Mouse (Mus musculus): ENCODE measurements at regions not wholly inside any gene's neighbourhood (a gene's known extent, or its start where the extent isn't known, plus 50 kb on each side); places are given as distances from the start of the nearest gene placed in this dataset.

DNA sequence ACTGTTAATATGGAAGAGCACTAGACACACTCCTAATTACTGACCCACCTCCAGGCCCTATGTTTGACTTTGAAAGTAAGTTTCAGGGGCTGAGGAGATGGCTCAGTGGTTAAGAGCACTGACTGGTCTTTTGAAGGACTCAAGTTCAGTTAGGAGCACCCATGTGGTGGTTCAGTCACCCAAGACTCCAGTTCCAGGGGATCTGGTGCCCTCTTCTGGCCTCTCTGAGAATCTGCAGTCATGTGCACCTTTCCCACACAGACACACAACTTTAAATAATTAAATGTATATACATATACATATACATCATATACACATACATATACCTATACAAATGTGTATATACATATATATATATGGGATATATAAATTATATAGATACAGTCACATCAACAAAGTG, 91.5 kb upstream of the Mvb12b start:
- no peak for ATAC-seq (replicated peaks)
- Histone ChIP-seq H3K9ac (replicated peaks) (no peak overlapping the region), H3K4me2 (replicated peaks) (no peak overlapping the region), H3K27me3 (no peaks in the 10 kb centered on the region), H3K27ac (replicated peaks) (no peak overlapping the region), H3K9me3 (no peaks in the 10 kb centered on the region), H3K4me1 (peaks cover 21% of the 10 kb centered on the region), H3K4me3 (no peak overlapping the region), H3K36me3 (no peaks in the 10 kb centered on the region)

DNA sequence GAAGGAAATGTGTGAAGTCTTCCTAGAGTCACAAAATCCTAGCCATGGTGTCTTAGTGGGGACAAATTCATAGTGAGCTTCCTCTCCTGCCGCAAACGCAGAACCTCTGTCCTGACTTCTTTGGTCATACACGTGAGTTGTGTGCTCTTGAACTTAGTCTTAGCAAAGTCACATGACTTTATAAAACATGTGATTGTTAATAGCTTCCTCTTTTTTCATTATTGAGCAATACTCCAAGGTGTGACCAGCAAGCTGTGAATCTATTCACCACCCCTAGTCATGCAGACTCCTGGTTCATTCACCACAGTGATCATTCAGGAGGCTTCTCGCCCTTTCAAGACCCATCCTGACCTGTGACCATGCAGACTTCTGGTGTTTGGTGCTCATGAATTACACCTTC, 90.8 kb upstream of the Mvb12b start:
- Histone ChIP-seq H3K4me2 (replicated peaks) (no peak overlapping the region), H3K27me3 (no peaks in the 10 kb centered on the region), H3K9ac (replicated peaks) (no peak overlapping the region), H3K4me1 (peaks cover 21% of the 10 kb centered on the region), H3K9me3 (no peaks in the 10 kb centered on the region), H3K4me3 (no peak overlapping the region), H3K27ac (replicated peaks) (no peak overlapping the region), H3K36me3 (no peaks in the 10 kb centered on the region)
- 88% methylated on average over 4 of the region's 4 CpGs for WGBS
- no peak for ATAC-seq (replicated peaks)

DNA sequence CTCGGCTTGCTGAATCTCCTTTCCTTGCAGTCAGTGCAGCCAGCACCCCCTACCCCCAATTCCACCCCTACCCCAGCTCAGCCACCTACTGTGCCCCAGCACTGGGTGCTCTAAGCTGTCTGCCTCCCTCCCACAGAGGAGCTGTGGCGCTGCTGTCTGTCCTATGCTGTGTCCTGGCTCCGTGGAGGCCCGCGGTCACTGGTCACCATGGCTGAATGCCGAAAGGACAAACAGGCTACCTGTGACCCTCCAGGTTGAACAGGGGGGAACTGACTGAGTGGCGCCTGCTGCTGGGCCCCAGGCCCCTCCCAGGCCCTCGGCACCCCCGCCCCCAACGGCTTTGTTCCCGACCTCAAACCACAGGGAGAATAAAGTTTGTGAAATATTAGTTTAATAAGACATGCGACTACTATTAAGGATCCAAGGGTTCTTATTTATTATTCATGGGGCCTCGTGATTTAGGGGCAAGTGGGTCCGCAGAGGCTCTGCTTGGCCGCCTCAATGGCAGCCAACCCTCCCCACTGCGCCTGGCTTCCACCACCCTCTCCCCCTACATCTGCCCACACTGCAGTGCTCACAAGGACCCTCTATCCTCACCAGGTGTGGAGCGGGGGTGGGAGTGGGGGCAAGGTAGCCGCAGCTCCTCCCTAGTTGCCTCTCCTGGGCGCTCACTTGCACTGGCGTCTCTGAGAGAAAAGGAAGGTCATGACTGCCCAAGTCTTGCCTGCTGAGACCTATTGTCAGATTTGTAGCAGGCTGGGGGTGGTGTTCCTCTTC, 90.0 kb upstream of the Mvb12b start:
- 77% methylated on average over 20 of the region's 20 CpGs for WGBS
- H3K9ac ChIP-seq (replicated peaks), result no peak overlapping the region
- ATAC-seq (replicated peaks), result no peak

DNA sequence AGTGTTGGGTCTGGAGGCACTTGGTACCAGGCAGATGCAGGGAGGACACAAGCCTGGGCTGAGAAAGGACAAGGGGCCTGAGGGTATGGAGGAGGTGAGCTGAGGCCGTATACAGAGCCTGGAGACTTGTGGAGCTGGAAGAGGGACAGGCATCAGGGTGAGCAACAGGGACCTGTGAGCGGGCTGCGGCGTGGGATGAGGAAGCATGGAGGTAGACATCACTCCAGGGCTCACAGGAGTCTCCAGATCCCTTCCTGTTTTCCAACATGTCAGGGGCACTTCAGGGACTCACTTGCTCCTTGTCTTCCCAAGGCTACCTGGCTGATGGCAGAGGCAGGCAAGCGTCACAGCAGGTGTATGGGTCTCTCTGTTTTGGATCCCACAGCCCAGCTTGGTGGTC, 89.4 kb upstream of the Mvb12b start:
- no peak for ATAC-seq (replicated peaks)
- Histone ChIP-seq H3K27me3 (no peaks in the 10 kb centered on the region), H3K9ac (replicated peaks) (no peak overlapping the region), H3K4me2 (replicated peaks) (no peak overlapping the region), H3K36me3 (no peaks in the 10 kb centered on the region), H3K9me3 (no peaks in the 10 kb centered on the region), H3K27ac (replicated peaks) (no peak overlapping the region), H3K4me3 (no peak overlapping the region), H3K4me1 (peaks cover 14% of the 10 kb centered on the region)
- WGBS, result 94% methylated on average over 5 of the region's 5 CpGs

More for the DNA sequence above, 90.0 kb upstream of the Mvb12b start:
- H3K36me3 ChIP-seq, result no peaks in the 10 kb centered on the region
- peaks cover 14% of the 10 kb centered on the region for H3K4me1 ChIP-seq
- no peak overlapping the region for H3K27ac ChIP-seq (replicated peaks)
- no peak overlapping the region for H3K4me3 ChIP-seq
- no peaks in the 10 kb centered on the region for H3K27me3 ChIP-seq
- no peak overlapping the region for H3K4me2 ChIP-seq (replicated peaks)
- no peaks in the 10 kb centered on the region for H3K9me3 ChIP-seq

DNA sequence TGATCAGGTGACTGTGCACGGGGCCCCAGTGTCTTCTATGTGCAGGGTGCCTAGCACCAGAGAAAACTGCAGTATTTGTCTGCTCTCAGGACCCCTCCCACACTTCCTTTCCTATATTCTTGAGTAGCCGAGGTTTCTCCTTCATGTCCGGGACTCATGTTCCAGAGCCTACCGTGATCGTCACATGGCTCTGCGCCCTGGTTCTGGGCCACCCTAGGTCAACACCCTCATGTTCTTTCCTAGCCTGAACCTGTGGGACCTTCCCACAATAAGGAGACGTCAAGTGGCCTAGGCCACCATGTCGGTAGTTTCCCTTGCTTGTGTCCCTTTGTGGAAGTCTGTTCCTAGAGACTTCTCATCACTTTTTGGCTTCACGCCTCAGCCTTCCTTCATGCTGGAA, 88.4 kb upstream of the Mvb12b start:
- H3K4me1 ChIP-seq, result peaks cover 14% of the 10 kb centered on the region
- ATAC-seq (replicated peaks), result no peak
- no peak overlapping the region for H3K4me3 ChIP-seq
- no peak overlapping the region for H3K4me2 ChIP-seq (replicated peaks)
- H3K27ac ChIP-seq (replicated peaks), result no peak overlapping the region
- no peak overlapping the region for H3K9ac ChIP-seq (replicated peaks)
- H3K36me3 ChIP-seq, result no peaks in the 10 kb centered on the region
- no peaks in the 10 kb centered on the region for H3K27me3 ChIP-seq
- H3K9me3 ChIP-seq, result no peaks in the 10 kb centered on the region
- 88% methylated on average over 9 of the region's 9 CpGs for WGBS

DNA sequence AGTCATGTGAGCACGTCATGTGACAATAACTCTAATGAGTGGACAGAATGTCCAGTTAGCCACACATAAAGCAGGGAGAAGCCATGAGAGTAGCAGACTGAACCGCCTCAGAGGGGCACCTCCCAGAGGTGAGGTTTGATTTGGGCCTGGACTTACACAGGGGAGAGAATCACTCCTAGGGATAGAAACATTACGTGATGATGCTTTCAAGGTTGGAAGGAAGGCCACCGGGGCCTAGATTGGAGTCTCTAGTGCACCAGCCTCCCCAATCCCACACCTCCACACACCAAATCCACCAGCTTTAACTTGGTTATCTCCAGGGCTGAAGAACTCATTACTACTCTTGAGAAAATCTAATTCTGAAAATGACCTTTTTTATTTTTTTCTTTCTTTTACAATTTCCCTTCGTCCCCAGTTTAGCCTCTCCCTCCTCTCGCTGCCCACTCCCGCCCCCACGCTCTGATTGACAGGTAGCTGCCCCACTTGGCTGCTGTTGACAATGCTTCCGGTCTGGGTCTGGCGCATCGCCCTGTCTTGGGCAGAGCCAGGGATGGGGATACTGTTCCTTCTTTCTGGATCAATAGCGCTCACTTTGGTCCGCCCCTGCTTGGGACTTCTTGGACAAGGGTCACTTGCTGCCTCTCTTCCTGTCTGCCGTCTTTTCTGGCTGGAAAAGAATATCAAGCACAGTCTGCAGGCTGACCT, 87.8 kb upstream of the Mvb12b start:
- H3K4me2 ChIP-seq (replicated peaks), result no peak overlapping the region
- H3K27ac ChIP-seq (replicated peaks), result no peak overlapping the region
- no peak for ATAC-seq (replicated peaks)
- no peak overlapping the region for H3K9ac ChIP-seq (replicated peaks)
- no peaks in the 10 kb centered on the region for H3K36me3 ChIP-seq
- H3K27me3 ChIP-seq, result no peaks in the 10 kb centered on the region
- peaks cover 14% of the 10 kb centered on the region for H3K4me1 ChIP-seq
- H3K4me3 ChIP-seq, result no peak overlapping the region
- 77% methylated on average over 14 of the region's 14 CpGs for WGBS
- no peaks in the 10 kb centered on the region for H3K9me3 ChIP-seq

DNA sequence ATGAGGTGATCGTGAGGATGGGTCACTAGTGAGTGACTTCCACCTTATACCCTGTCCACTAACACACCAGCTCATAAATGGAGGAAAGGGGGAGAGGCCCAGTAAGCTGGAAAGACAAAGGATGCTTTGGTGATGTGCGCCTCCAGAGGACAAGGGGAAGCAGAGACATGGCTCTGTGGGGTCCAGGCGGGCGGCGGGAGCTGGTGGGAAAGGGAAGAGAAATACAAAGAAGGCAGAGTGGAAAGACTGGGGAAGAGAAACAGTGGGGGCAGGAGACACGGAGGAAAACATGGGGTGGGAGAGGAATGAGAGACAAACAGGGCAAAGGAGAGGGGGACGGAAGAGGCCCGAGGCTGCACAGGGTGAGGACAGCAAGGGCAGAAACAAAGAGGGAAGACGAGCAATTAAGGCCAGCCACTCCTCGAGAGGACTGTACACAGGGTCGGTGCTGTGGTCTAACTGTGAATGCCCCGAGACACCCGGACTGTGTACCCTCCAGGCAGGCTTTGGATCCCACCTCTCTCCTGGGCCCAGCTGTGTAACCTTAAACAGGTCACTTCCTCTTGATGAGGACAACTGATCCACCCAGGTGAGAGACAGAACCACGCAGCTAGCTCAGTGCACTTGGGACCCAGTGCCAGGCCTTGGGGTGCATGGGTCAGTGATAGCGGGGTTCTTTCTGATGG, 87.1 kb upstream of the Mvb12b start:
- WGBS, result 56% methylated on average over 15 of the region's 15 CpGs
- no peaks in the 10 kb centered on the region for H3K9me3 ChIP-seq
- no peak overlapping the region for H3K27ac ChIP-seq (replicated peaks)
- H3K4me1 ChIP-seq, result peaks cover 14% of the 10 kb centered on the region
- ATAC-seq (replicated peaks), result no peak
- H3K27me3 ChIP-seq, result no peaks in the 10 kb centered on the region
- H3K4me2 ChIP-seq (replicated peaks), result no peak overlapping the region
- H3K36me3 ChIP-seq, result no peaks in the 10 kb centered on the region
- H3K9ac ChIP-seq (replicated peaks), result no peak overlapping the region
- no peak overlapping the region for H3K4me3 ChIP-seq

DNA sequence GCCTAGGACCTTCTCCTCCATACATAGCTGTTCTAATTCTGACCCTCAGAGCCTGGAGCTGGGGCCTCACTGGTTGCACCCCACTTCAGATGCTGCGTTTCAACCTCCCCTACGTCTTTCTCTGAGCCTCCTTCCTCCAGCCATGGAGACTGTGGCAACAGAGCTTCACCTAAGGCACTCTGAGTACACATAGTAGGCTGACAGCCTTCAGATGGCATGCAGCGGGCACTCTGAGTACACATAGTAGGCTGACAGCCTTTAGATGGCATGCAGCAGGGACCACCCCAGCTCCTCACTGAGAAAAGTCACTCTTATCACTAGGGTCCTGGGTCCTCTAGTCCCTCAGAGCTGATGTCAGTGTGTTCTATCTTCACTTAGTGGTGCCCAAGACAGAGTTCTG, 86.3 kb upstream of the Mvb12b start:
- no peaks in the 10 kb centered on the region for H3K9me3 ChIP-seq
- H3K27ac ChIP-seq (replicated peaks), result peak overlapping the region; percentile 16
- 87% methylated on average over 3 of the region's 3 CpGs for WGBS
- H3K36me3 ChIP-seq, result no peaks in the 10 kb centered on the region
- H3K4me1 ChIP-seq, result peaks cover 14% of the 10 kb centered on the region
- ATAC-seq (replicated peaks), result no peak
- no peaks in the 10 kb centered on the region for H3K27me3 ChIP-seq
- H3K4me3 ChIP-seq, result no peak overlapping the region
- H3K4me2 ChIP-seq (replicated peaks), result no peak overlapping the region
- H3K9ac ChIP-seq (replicated peaks), result no peak overlapping the region

DNA sequence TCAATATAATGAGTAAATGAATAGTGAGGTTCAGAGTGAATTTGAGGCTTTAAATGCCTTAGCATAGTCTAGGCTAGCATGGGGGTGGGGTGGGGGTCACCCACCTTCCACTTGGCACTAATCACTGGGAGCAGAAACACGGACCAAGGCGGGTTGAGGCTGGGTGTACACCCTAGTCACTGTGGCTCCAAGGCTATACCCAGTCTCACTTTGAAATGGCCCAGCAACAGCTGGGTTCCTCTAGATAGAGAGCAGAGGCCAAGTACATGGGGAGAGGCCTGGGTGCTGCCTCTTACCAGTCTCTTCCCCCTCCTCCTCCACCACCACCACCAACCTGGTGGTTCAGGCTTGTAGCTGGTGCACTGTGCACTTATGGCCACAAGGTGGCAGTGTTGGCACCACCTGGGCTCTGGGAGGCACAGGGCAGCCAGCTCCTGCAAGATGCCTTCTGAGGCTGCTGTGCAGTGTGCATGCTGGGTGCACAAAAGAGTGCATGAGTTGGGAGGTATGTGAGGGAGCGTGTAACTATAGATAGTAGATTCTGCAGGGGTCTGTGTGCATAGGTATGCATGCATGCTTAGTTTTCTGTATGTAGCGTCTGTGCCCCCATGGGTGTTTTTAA, 85.6 kb upstream of the Mvb12b start:
- Histone ChIP-seq H3K27ac (replicated peaks) (peak overlapping the region; percentile 16), H3K36me3 (no peaks in the 10 kb centered on the region), H3K27me3 (no peaks in the 10 kb centered on the region), H3K9me3 (no peaks in the 10 kb centered on the region), H3K4me1 (peaks cover 14% of the 10 kb centered on the region), H3K9ac (replicated peaks) (no peak overlapping the region), H3K4me2 (replicated peaks) (no peak overlapping the region), H3K4me3 (no peak overlapping the region)
- WGBS, result 68% methylated on average over 4 of the region's 4 CpGs
- peak; percentile 82 for ATAC-seq (replicated peaks)

DNA sequence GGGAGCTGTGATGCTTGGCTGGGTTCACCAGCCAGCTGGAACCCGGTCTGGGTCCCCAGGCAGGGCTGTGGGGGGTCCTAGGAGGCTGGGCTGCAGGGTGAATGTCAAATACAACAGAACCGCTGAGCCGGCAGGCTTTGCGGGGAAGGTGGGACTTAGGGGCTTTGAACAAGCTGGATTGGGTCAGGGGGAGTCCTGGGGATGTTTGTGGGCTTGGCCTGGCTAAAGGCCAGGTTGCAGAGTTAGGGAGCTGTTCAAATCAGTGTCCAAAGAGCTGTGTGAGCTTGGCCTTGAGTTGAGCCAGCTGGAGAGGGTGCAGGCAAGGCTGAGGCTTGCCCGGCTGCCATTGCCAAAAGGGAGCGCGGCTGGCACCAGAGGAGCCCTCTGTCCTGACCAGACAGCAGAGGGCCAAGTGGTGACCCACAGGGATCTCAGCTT, 79.3 kb upstream of the Mvb12b start:
- Histone ChIP-seq H3K27ac (replicated peaks) (peak overlapping the region; percentile 90), H3K4me2 (replicated peaks) (peak overlapping the region; percentile 35), H3K27me3 (no peaks in the 10 kb centered on the region), H3K4me3 (peak overlapping the region; percentile 15; the same call in 1 of the 2 replicates), H3K9me3 (no peaks in the 10 kb centered on the region), H3K36me3 (no peaks in the 10 kb centered on the region), H3K4me1 (peaks cover 50% of the 10 kb centered on the region), H3K9ac (replicated peaks) (no peak overlapping the region)
- peak; percentile 76 for ATAC-seq (replicated peaks)
- 17% methylated on average over 7 of the region's 7 CpGs for WGBS

DNA sequence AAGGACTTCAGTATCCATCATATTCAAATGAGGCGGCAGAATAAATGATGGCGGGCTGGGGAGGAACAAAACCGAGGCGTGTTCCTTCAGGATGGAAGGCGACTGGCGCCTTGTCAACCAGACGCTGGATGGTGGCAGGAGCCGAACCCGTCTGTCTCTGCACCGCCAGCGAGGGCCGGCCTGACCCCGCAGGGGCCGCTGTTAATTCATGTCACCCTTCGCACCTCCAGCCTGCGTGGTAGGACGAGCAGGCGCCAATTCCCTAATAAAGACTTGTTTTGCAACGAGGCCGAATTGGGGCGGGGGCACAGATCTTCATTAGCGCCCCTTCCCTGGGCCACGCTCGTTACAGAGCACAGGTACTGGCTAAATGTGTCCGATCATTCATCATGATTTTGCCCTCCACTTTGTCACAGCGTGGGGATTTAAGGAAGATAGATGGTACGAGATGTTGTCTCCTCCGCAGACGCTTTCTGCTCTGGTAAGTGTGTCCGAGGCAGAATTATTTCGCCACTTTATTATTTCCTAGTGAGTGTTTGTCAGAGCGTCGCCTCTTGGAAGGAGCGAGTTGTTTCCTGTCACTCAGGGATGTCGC, 78.7 kb upstream of the Mvb12b start:
- peaks cover 55% of the 10 kb centered on the region for H3K4me1 ChIP-seq
- H3K4me3 ChIP-seq, result peak overlapping the region; percentile 15
- ATAC-seq (replicated peaks), result peak; percentile 49
- H3K36me3 ChIP-seq, result no peaks in the 10 kb centered on the region
- H3K9me3 ChIP-seq, result no peaks in the 10 kb centered on the region
- H3K27me3 ChIP-seq, result no peaks in the 10 kb centered on the region
- peak overlapping the region; percentile 35 for H3K4me2 ChIP-seq (replicated peaks)
- peak overlapping the region; percentile 23; the same call in 1 of the 2 replicates for H3K9ac ChIP-seq (replicated peaks)
- WGBS, result 16% methylated on average over 35 of the region's 35 CpGs
- peak overlapping the region; percentile 90 for H3K27ac ChIP-seq (replicated peaks)

DNA sequence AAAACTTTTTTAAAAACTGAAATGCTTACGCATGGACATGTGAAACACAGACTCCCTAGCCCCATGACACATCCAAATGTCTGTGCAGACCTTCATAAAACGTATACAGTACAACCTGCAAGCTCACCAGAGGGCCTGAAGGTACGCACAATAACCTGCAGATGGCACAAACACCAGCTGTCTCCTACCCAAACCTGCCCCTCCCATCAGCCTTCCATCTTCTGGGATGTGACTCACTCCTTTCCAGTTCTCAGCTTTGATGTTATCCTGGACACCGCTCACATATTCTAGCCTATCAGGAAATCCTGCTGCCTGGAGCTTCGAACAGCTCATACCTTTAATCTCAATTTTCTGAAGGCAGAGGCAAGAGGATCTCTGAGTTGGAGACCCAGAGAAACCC, 76.3 kb upstream of the Mvb12b start:
- no peak for ATAC-seq (replicated peaks)
- whole genome bisulfite sequencing, result 82% methylated on average over 5 of the region's 5 CpGs
- Histone ChIP-seq H3K27me3 (no peaks in the 10 kb centered on the region), H3K4me2 (replicated peaks) (no peak overlapping the region), H3K4me1 (peaks cover 58% of the 10 kb centered on the region), H3K27ac (replicated peaks) (no peak overlapping the region), H3K9me3 (no peaks in the 10 kb centered on the region), H3K4me3 (no peak overlapping the region), H3K36me3 (no peaks in the 10 kb centered on the region), H3K9ac (replicated peaks) (no peak overlapping the region)
